Mouse (Mus musculus) hindbrain, embryonic 12.5 days (tissue): ENCODE measurements around the gene Poldip3. TPM values are rescaled to one million over a fixed set of nuclear protein-coding genes. Genes with fewer than 3 reads are reported as not detected.

Experiments
- ATAC-seq: fragments of 200-750 bp; cut with Nextera tagmentation; 2 replicates; pipeline ENCODE4 v1.8.0; 2017; ENCODE audit warnings: moderate TSS enrichment; ENCODE audit not compliant: low FRiP score
- H3K27ac ChIP-seq: fragments of 300-500 bp; sonication (generic); 2 replicates; pipeline ENCODE4 v1.5.1; 2016; ENCODE audit warnings: mild to moderate bottlenecking
- H3K27me3 ChIP-seq: fragments of 300-500 bp; sonication (generic); 2 replicates; pipeline ENCODE4 v1.6.1; 2016; ENCODE audit warnings: mild to moderate bottlenecking
- H3K36me3 ChIP-seq: fragments of 300-500 bp; sonication (generic); 2 replicates; pipeline ENCODE4 v1.6.1; 2016; ENCODE audit warnings: mild to moderate bottlenecking
- H3K4me1 ChIP-seq: fragments of 300-500 bp; sonication (generic); 2 replicates; pipeline ENCODE4 v1.6.1; 2016
- H3K4me2 ChIP-seq: fragments of 300-500 bp; sonication (generic); replicated peaks from 2 replicates; pipeline ENCODE4 v1.6.1; 2016; ENCODE audit warnings: mild to moderate bottlenecking
- H3K4me3 ChIP-seq: fragments of 300-500 bp; sonication (generic); 2 replicates; pipeline ENCODE4 v1.5.1; 2016; ENCODE audit warnings: mild to moderate bottlenecking
- H3K9ac ChIP-seq: fragments of 300-500 bp; sonication (generic); 2 replicates; pipeline ENCODE4 v1.6.1; 2016; ENCODE audit warnings: mild to moderate bottlenecking, moderate library complexity
- H3K9me3 ChIP-seq: fragments of 300-500 bp; sonication (generic); replicated peaks from 2 replicates; pipeline ENCODE4 v1.6.1; 2016; ENCODE audit warnings: mild to moderate bottlenecking
- WGBS: fragments of 180-500 bp; shearing (Covaris S2); methylation state at CpG from one replicate; pipeline ENCODE4 v1.1.7; 2016; 5-methylcytosine and 5-hydroxymethylcytosine counted together
- polyA plus RNA-seq: library from polyadenylated mRNA; unstranded; fragments of >200 nt; fragmentation: Nextera tagmentation; extraction: Ambion mirVana; gene quantifications from 2 replicates; pipeline ENCODE4 v1.2.1, GENCODE M21; 2016

Gene Poldip3
- polyA plus RNA-seq, 1 experiment from 2014 or later, result 163 TPM

DNA sequence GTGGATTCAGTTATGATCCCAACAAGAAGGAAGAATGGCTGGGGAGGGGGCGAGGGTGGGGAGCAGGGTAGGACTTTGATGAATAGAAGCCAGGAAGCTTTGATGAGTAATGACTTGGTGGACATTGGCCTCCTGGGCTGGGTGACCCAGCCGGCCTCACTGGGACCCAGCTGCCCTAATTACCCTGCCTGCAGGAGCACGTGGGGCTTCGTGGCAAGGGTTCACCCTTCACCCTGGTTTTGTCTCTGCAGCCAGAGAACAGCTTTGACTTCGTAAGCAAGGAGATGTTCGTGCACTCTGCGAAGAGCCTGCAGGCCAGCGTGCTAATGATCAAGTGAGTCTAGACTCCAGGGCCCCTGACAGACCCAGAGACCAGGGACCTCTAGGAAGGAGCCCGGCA, 35.1 kb downstream of the Poldip3 start:
- Histone ChIP-seq H3K36me3 (peaks cover 33% of the 10 kb centered on the region), H3K4me3 (no peak overlapping the region), H3K4me1 (peaks cover 24% of the 10 kb centered on the region), H3K27ac (0 out of 2 replicates have a peak overlapping the region, but pooled peaks have one; percentile 7), H3K9me3 (no peaks in the 10 kb centered on the region), H3K9ac (no peak overlapping the region), H3K4me2 (no peak overlapping the region), H3K27me3 (no peaks in the 10 kb centered on the region)
- WGBS, result 65% methylated on average over 9 of the region's 9 CpGs
- no peak for ATAC-seq

DNA sequence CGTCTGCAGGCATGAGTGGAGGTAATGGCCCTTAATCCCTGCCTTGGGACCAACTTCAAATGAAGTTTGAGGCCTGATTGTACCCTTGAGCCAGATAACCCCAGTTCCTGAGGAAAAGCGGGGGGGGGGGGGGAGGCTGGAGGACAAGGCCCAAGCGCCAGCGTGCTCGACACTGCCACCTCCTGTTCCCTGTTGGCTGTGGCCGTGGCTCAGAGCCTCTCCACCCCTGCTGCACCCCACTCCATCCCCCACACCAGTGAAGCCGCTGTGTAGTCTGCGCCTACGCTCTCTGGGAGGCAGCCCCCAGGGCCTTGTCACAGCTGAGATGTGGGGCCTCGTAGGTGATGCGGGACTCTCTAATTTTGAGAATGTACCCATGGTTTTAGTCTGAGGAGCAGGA, 36.3 kb downstream of the Poldip3 start:
- H3K9ac ChIP-seq, result no peak overlapping the region
- no peaks in the 10 kb centered on the region for H3K9me3 ChIP-seq
- H3K27me3 ChIP-seq, result no peaks in the 10 kb centered on the region
- H3K4me3 ChIP-seq, result no peak overlapping the region
- no peak overlapping the region for H3K27ac ChIP-seq
- H3K4me1 ChIP-seq, result peaks cover 24% of the 10 kb centered on the region
- 11% methylated on average over 11 of the region's 11 CpGs for WGBS
- H3K36me3 ChIP-seq, result peaks cover 27% of the 10 kb centered on the region
- H3K4me2 ChIP-seq, result no peak overlapping the region
- ATAC-seq, result peak; percentile 41; the same call in 1 of the 2 replicates

- Histone ChIP-seq H3K4me2 (no peak overlapping the region), H3K27me3 (no peaks in the 10 kb centered on the region), H3K27ac (no peak overlapping the region), H3K9ac (no peak overlapping the region), H3K4me3 (no peak overlapping the region), H3K4me1 (peaks cover 29% of the 10 kb centered on the region), H3K36me3 (peaks cover 17% of the 10 kb centered on the region), H3K9me3 (no peaks in the 10 kb centered on the region)
- no peak for ATAC-seq
- WGBS, result 89% methylated on average over 7 of the region's 7 CpGs
These were observed 37.3 kb downstream of the Poldip3 start for GRCm38 (mm10) chr15:83111874-83112273.

DNA sequence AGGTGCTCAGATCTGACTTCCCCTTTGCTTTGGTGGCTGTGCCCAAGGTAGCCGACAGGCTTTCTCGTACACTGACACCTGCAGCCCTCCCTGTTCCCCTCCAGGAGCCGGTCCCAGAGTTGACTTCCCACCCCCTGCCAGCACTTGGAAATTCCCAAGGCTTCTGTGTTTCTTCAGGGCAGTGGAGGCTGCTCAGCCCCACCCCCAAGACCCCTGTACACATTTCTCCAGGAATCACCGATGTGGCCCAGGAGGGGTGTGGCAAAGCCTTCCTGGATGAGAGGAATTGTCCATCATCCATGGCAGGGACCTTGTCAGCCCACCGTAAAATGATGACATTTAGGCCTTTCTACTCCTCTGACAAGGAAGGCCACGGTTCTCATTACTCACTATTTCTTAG, 37.9 kb downstream of the Poldip3 start:
- no peak overlapping the region for H3K9ac ChIP-seq
- 54% methylated on average over 6 of the region's 6 CpGs for WGBS
- H3K27ac ChIP-seq, result no peak overlapping the region
- no peaks in the 10 kb centered on the region for H3K9me3 ChIP-seq
- ATAC-seq, result no peak
- no peak overlapping the region for H3K4me3 ChIP-seq
- H3K27me3 ChIP-seq, result no peaks in the 10 kb centered on the region
- H3K4me2 ChIP-seq, result no peak overlapping the region
- peaks cover 29% of the 10 kb centered on the region for H3K4me1 ChIP-seq
- peaks cover 11% of the 10 kb centered on the region; the same call in 1 of the 2 replicates for H3K36me3 ChIP-seq

GRCm38 (mm10) chr15:83107814-83108213, 41.4 kb downstream of the Poldip3 start:
- 27% methylated on average over 6 of the region's 6 CpGs for WGBS
- no peak overlapping the region for H3K4me3 ChIP-seq
- H3K4me2 ChIP-seq, result no peak overlapping the region
- H3K27ac ChIP-seq, result no peak overlapping the region
- ATAC-seq, result peak; percentile 35; the same call in 1 of the 2 replicates
- no peaks in the 10 kb centered on the region for H3K9me3 ChIP-seq
- H3K9ac ChIP-seq, result 0 out of 2 replicates have a peak overlapping the region, but pooled peaks have one; percentile 27
- peaks cover 12% of the 10 kb centered on the region for H3K4me1 ChIP-seq
- peaks cover 2% of the 10 kb centered on the region; the same call in 1 of the 2 replicates for H3K27me3 ChIP-seq
- no peaks in the 10 kb centered on the region for H3K36me3 ChIP-seq

DNA sequence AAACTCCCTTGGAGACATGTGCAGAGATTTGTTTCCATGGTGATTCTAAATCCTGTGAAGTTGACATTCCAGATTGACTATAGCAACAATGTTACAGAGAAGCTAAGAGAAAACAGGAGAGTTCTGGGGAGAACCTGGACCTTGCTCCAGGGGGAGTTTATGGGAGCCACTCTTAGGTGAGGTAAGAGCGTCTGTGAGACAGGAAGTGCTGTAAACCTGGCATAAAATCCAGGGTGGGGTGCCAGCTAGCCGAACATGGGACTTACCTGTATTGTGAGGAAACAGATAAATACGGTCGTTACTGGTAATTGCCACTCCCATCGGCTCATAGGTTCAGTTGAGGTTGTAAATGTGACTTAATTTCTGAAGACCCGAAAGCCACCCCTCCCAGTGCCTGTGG, 42.8 kb downstream of the Poldip3 start:
- H3K27ac ChIP-seq, result no peak overlapping the region
- ATAC-seq, result no peak
- no peak overlapping the region for H3K9ac ChIP-seq
- no peaks in the 10 kb centered on the region for H3K36me3 ChIP-seq
- 89% methylated on average over 6 of the region's 6 CpGs for WGBS
- no peak overlapping the region for H3K4me3 ChIP-seq
- no peak overlapping the region for H3K4me2 ChIP-seq
- H3K9me3 ChIP-seq, result no peaks in the 10 kb centered on the region
- H3K27me3 ChIP-seq, result peaks cover 3% of the 10 kb centered on the region; the same call in 1 of the 2 replicates
- H3K4me1 ChIP-seq, result peaks cover 11% of the 10 kb centered on the region

GRCm38 (mm10) chr15:83103111-83103510, 46.1 kb downstream of the Poldip3 start:
- H3K9me3 ChIP-seq, result no peaks in the 10 kb centered on the region
- H3K36me3 ChIP-seq, result no peaks in the 10 kb centered on the region
- H3K4me3 ChIP-seq, result no peak overlapping the region
- H3K4me2 ChIP-seq, result no peak overlapping the region
- no peak for ATAC-seq
- H3K27me3 ChIP-seq, result peaks cover 14% of the 10 kb centered on the region
- 77% methylated on average over 1 of the region's 1 CpGs for WGBS
- H3K27ac ChIP-seq, result no peak overlapping the region
- peaks cover 22% of the 10 kb centered on the region for H3K4me1 ChIP-seq
- no peak overlapping the region for H3K9ac ChIP-seq

DNA sequence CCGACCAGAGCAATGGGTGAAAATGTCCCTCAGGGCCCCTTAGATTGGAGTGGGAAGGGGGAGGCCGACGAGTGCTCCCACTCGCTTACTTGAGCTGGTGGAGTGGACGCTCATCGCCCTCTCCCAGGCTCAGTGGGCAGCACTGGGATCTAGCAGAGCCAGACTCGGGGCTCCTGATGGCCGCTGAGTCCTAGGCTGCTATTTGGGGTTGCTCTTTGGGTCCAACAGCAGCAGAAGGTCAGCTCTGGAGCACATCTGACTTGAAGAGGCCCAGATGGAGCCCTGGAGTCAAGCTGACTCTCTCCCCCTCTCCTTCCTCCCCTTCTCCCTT, 48.9 kb downstream of the Poldip3 start:
- H3K4me3 ChIP-seq, result peak overlapping the region; percentile 41
- WGBS, result 7% methylated on average over 8 of the region's 8 CpGs
- no peaks in the 10 kb centered on the region for H3K9me3 ChIP-seq
- peak; percentile 33; the same call in 1 of the 2 replicates for ATAC-seq
- no peaks in the 10 kb centered on the region for H3K36me3 ChIP-seq
- no peak overlapping the region for H3K27ac ChIP-seq
- H3K4me1 ChIP-seq, result peaks cover 17% of the 10 kb centered on the region
- peak overlapping the region; percentile 56 for H3K9ac ChIP-seq
- H3K4me2 ChIP-seq, result peak overlapping the region; percentile 71
- peaks cover 21% of the 10 kb centered on the region for H3K27me3 ChIP-seq

- peaks cover 21% of the 10 kb centered on the region for H3K27me3 ChIP-seq
- H3K27ac ChIP-seq, result no peak overlapping the region
- no peaks in the 10 kb centered on the region for H3K36me3 ChIP-seq
- peak overlapping the region; percentile 71 for H3K4me2 ChIP-seq
- peaks cover 17% of the 10 kb centered on the region for H3K4me1 ChIP-seq
- peak; percentile 77 for ATAC-seq
- no peaks in the 10 kb centered on the region for H3K9me3 ChIP-seq
- H3K4me3 ChIP-seq, result peak overlapping the region; percentile 41
- WGBS, result 2% methylated on average over 31 of the region's 31 CpGs
- H3K9ac ChIP-seq, result peak overlapping the region; percentile 56
These were observed 49.5 kb downstream of the Poldip3 start for GRCm38 (mm10) chr15:83099533-83100331.

GRCm38 (mm10) chr15:83095950-83096349, 53.2 kb downstream of the Poldip3 start:
- ATAC-seq, result no peak
- 60% methylated on average over 2 of the region's 2 CpGs for WGBS
- Histone ChIP-seq H3K27ac (no peak overlapping the region), H3K27me3 (peaks cover 18% of the 10 kb centered on the region), H3K4me3 (no peak overlapping the region), H3K36me3 (no peaks in the 10 kb centered on the region), H3K9ac (no peak overlapping the region), H3K4me1 (peaks cover 17% of the 10 kb centered on the region), H3K9me3 (no peaks in the 10 kb centered on the region), H3K4me2 (no peak overlapping the region)

- WGBS, result 82% methylated on average over 2 of the region's 2 CpGs
- Histone ChIP-seq H3K27me3 (peaks cover 30% of the 10 kb centered on the region), H3K4me3 (no peak overlapping the region), H3K9ac (no peak overlapping the region), H3K9me3 (no peaks in the 10 kb centered on the region), H3K27ac (no peak overlapping the region), H3K4me2 (no peak overlapping the region), H3K36me3 (no peaks in the 10 kb centered on the region), H3K4me1 (peaks cover 7% of the 10 kb centered on the region)
- no peak for ATAC-seq
These were observed 55.5 kb downstream of the Poldip3 start for GRCm38 (mm10) chr15:83093687-83094086.

DNA sequence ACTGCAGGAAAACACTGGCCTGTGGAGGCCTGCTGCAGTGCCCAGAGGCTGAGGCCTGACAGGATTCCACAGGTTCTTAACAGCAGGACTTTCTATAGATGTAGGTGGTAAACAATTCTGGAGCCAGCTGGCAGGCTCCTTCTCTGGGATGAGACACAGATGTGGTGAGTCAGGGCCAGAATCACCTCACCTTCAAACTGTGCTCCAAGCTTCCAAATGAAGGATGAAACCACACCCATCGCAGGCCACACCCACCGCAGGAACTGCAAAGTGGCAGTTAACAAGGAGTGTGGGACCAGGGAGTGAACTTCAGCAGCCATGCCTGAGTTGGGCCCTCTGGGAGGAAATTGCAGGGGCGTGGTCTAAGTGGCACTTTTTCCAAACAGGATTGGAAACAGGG, 58.3 kb downstream of the Poldip3 start:
- Histone ChIP-seq H3K9me3 (no peaks in the 10 kb centered on the region), H3K27ac (no peak overlapping the region), H3K4me3 (no peak overlapping the region), H3K9ac (no peak overlapping the region), H3K4me1 (peaks cover 14% of the 10 kb centered on the region), H3K4me2 (no peak overlapping the region), H3K36me3 (no peaks in the 10 kb centered on the region), H3K27me3 (peaks cover 30% of the 10 kb centered on the region)
- no peak for ATAC-seq
- 52% methylated on average over 3 of the region's 3 CpGs for WGBS

DNA sequence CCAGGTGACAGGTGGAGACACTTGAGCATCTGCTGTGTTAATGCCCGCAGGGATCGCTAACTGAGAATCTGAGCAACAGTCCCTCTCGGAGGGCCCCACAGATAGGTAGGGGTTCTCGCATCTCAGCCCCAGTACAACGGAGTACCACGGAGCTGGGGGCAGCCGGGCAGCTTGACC, 59.9 kb downstream of the Poldip3 start, which contains the start of gene Serhl:
TSS of gene Serhl (plus strand) at position 78 of the 177 bp plus-strand sequence.
- WGBS, result 9% methylated on average over 7 of the region's 7 CpGs
- Histone ChIP-seq H3K27me3 (peaks cover 31% of the 10 kb centered on the region), H3K4me3 (no peak within 1 kb of the TSS)

More for the DNA sequence above, 59.9 kb downstream of the Poldip3 start, which contains the start of gene Serhl:
- Histone ChIP-seq H3K9ac (no peak within 1 kb of the TSS), H3K4me2 (peak within 1 kb of the TSS; percentile 36), H3K9me3 (no peaks in the 10 kb centered on the region), H3K36me3 (no peaks in the 10 kb centered on the region), H3K4me1 (peaks cover 16% of the 10 kb centered on the region), H3K27ac (no peak within 1 kb of the TSS; the same call in 1 of the 2 replicates)
- no peak for ATAC-seq
